Mouse (Mus musculus) kidney, embryonic 16.5 days (tissue): ENCODE results near the gene Usp30. TPM values are rescaled to one million over a fixed set of nuclear protein-coding genes. Genes with fewer than 3 reads are reported as not detected.

Experiments used
- ATAC-seq: fragments of 200-750 bp; cut with Nextera tagmentation; 2 replicates; pipeline ENCODE4 v1.8.0; 2017; ENCODE audit warnings: moderate TSS enrichment; ENCODE audit not compliant: low FRiP score, low TSS enrichment
- H3K27ac ChIP-seq: fragments of 300-500 bp; sonication (generic); 2 replicates; pipeline ENCODE4 v1.5.1; 2014; ENCODE audit warnings: low read length
- H3K27me3 ChIP-seq: fragments of 300-500 bp; sonication (generic); 2 replicates; pipeline ENCODE4 v1.6.1; 2014; ENCODE audit warnings: low read length, control low read depth, mixed read lengths; ENCODE audit not compliant: insufficient read depth
- H3K36me3 ChIP-seq: fragments of 300-500 bp; sonication (generic); 2 replicates; pipeline ENCODE4 v1.6.1; 2014; ENCODE audit warnings: low read length, control low read depth, mixed read lengths; ENCODE audit not compliant: insufficient read depth
- H3K4me1 ChIP-seq: fragments of 300-500 bp; sonication (generic); 2 replicates; pipeline ENCODE4 v1.6.1; 2014; ENCODE audit warnings: low read length, control low read depth, mixed read lengths; ENCODE audit not compliant: insufficient read depth
- H3K4me2 ChIP-seq: fragments of 300-500 bp; sonication (generic); replicated peaks from 2 replicates; pipeline ENCODE4 v1.6.1; 2014; ENCODE audit warnings: low read depth, low read length
- H3K4me3 ChIP-seq: fragments of 300-500 bp; sonication (generic); 2 replicates; pipeline ENCODE4 v1.5.1; 2014; ENCODE audit warnings: mild to moderate bottlenecking, low read length
- H3K9ac ChIP-seq: fragments of 300-500 bp; sonication (generic); replicated peaks from 2 replicates; pipeline ENCODE4 v1.6.1; 2014; ENCODE audit warnings: low read length
- H3K9me3 ChIP-seq: fragments of 300-500 bp; sonication (generic); 2 replicates; pipeline ENCODE4 v1.6.1; 2016; ENCODE audit warnings: low read length, control low read depth
- WGBS: fragments of 180-500 bp; shearing (Covaris S2); extraction: QIAGEN DNeasy Blood & Tissue Kit; methylation state at CpG from one replicate; pipeline ENCODE4 v1.1.7; 2014; 5-methylcytosine and 5-hydroxymethylcytosine counted together
- polyA plus RNA-seq: library from polyadenylated mRNA; unstranded; fragments of >200 nt; fragmentation: Nextera tagmentation; extraction: Ambion mirVana; gene quantifications from 2 replicates; pipeline ENCODE4 v1.2.1, GENCODE M21; 2015

Usp30 gene
- polyA plus RNA-seq, 1 experiment from 2014 or later: 12.0 TPM

DNA sequence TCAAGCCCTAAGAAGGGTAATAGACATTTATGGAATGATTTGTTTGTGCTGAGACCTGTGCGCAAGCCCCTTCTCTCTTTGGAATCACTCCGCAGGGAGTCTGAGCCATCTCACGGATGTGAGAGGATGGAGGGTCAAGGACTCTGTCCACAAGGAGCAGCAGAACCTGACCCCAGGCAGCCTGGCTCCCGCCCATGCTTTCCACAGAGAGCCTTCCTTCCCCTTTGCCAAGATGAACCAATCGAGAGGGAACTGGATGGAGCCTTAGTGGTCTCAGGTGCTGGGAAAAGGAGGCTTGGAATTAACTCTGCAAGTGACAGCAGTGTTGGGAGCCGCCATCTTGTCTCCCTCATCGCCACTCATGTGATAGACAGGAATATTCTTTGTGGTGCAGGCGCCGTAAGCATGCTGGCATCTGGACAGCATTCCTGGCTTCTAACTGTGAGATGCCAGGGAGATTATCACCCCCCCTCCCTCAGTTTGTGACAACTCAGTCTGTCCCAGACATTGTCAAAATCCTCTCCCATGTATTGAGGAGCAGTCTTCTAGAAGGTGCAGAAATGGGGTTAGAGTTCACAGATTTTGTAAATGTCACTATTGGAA lies 8.0 kb upstream of the Usp30 start:
- no peak overlapping the region for H3K27ac ChIP-seq
- no peak for ATAC-seq
- H3K4me1 ChIP-seq: 0 out of 2 replicates have a peak, but pooled peaks cover 3% of the 10 kb centered on the region
- H3K9ac ChIP-seq: no peak overlapping the region
- H3K36me3 ChIP-seq: no peaks in the 10 kb centered on the region
- no peaks in the 10 kb centered on the region for H3K27me3 ChIP-seq
- H3K9me3 ChIP-seq: no peaks in the 10 kb centered on the region
- no peak overlapping the region for H3K4me3 ChIP-seq
- 76% methylated on average over 9 of the region's 9 CpGs for WGBS
- no peak overlapping the region for H3K4me2 ChIP-seq

DNA sequence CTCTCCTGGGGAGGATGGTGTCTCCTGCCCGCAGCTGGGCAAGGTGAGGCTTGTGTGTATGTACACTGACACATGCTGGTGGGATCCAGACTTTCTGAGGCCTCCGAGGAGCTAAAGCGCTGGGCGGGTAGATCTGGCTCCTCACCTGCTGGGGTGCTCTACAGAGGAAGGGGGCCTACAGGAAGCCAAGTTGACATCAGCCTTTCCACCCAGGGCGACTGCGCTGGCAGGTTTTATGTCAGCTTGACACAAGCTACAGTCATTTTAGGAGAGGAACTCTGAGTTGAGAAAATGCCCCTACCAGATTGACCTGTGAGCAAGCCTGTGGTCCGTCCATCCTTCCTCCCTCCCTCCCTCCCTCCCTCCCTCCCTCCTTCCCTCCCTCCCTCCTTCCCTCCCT lies 3.6 kb upstream of the Usp30 start:
- Histone ChIP-seq H3K9me3 (no peaks in the 10 kb centered on the region), H3K4me2 (no peak overlapping the region), H3K4me3 (no peak overlapping the region), H3K27ac (no peak overlapping the region), H3K27me3 (no peaks in the 10 kb centered on the region), H3K9ac (no peak overlapping the region), H3K36me3 (no peaks in the 10 kb centered on the region), H3K4me1 (0 out of 2 replicates have a peak, but pooled peaks cover 3% of the 10 kb centered on the region)
- WGBS: 35% methylated on average over 7 of the region's 7 CpGs
- no peak for ATAC-seq

DNA sequence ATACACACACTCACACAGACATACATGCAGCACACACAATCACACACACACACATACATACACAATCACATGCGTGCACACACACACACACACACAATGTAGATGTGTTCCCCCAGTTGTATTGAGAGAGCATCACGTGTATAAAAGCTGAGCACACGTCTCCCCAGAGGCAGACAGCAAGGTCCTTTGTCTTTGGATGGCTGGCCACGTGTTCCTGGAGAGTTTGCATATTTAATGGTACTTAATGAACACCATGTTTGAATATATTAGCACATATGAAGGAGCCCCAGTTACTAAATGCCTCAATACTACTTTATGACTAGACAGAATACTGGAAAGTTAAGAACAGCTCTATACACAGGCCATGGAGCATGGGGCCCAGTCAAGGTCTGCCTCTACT lies 1.3 kb upstream of the Usp30 start:
- 0 out of 2 replicates have a peak, but pooled peaks cover 3% of the 10 kb centered on the region for H3K4me1 ChIP-seq
- no peaks in the 10 kb centered on the region for H3K27me3 ChIP-seq
- no peaks in the 10 kb centered on the region for H3K9me3 ChIP-seq
- WGBS: 72% methylated on average over 4 of the region's 4 CpGs
- no peaks in the 10 kb centered on the region for H3K36me3 ChIP-seq
- no peak for ATAC-seq
- no peak overlapping the region for H3K4me3 ChIP-seq
- H3K9ac ChIP-seq: no peak overlapping the region
- no peak overlapping the region for H3K4me2 ChIP-seq
- H3K27ac ChIP-seq: no peak overlapping the region

DNA sequence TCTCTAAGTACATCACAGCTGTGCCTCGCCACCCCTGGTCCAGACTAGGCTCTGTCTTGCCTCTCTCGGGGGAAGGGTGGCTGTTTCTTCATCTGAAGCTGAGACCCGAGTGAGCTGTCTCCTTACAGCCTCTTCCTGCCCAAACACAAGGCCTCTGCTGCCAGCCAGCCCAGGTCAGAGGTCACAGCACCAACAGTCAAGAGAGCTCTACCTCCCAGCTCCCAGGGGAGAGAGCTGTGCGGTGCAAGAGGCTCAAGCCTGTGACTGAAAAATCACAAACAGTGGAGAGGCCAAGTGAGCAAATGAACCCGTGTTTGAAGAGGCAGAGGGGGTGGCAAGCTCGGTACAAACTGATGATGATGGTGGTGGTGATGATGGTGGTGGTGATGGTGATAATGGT lies 1.3 kb downstream of the Usp30 start:
- no peak overlapping the region for H3K9ac ChIP-seq

DNA sequence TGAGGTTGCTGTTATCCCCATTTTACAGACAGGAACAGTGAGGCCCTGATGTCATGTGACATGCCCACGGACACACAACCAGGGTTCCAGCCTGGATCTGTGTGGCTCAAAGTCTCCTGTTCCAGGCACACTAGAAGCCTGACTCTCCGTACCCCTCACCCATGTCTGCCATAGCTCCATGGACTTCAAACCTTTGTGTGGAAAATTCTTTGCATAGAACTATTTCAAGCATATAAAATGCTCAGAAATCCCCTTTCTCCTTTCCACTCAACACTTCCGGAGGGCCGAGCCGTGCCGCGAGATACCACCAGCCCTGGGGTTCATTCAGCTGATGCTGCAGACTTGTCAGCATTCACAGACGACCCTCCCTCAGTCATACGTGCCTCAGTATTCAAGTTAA lies 2.3 kb downstream of the Usp30 start:
- no peaks in the 10 kb centered on the region for H3K4me1 ChIP-seq
- no peaks in the 10 kb centered on the region for H3K27me3 ChIP-seq
- H3K4me2 ChIP-seq: no peak overlapping the region
- H3K36me3 ChIP-seq: no peaks in the 10 kb centered on the region
- no peak overlapping the region for H3K27ac ChIP-seq
- peaks cover 3% of the 10 kb centered on the region; the same call in 1 of the 2 replicates for H3K9me3 ChIP-seq
- 83% methylated on average over 9 of the region's 9 CpGs for WGBS
- H3K4me3 ChIP-seq: no peak overlapping the region
- ATAC-seq: no peak
- no peak overlapping the region for H3K9ac ChIP-seq

More for the DNA sequence above, 1.3 kb downstream of the Usp30 start:
- Histone ChIP-seq H3K4me1 (no peaks in the 10 kb centered on the region), H3K27ac (no peak overlapping the region), H3K27me3 (no peaks in the 10 kb centered on the region), H3K36me3 (no peaks in the 10 kb centered on the region), H3K4me2 (no peak overlapping the region), H3K4me3 (no peak overlapping the region), H3K9me3 (peaks cover 3% of the 10 kb centered on the region; the same call in 1 of the 2 replicates)
- WGBS: 37% methylated on average over 6 of the region's 6 CpGs
- ATAC-seq: no peak

DNA sequence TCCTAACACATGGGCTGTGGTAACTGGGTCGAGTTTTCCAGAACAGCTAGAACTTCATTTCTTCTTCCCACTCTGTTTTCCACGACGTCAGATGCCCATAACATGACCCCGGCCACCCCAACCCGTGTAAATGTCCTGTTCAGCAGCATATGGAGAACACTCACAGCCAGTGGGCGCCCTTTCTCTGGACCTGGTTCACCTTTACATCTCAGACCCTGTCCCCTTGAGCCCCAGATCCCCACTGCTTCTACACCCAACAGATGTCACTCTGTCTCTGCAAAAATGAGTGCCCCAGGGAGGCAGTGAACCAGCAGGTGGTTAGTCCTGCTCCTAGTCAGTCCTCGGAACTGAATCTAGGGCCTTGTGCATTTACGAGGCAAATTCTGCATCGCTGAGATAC lies 2.7 kb downstream of the Usp30 start:
- no peaks in the 10 kb centered on the region for H3K4me1 ChIP-seq
- no peaks in the 10 kb centered on the region for H3K36me3 ChIP-seq
- 63% methylated on average over 9 of the region's 9 CpGs for WGBS

DNA sequence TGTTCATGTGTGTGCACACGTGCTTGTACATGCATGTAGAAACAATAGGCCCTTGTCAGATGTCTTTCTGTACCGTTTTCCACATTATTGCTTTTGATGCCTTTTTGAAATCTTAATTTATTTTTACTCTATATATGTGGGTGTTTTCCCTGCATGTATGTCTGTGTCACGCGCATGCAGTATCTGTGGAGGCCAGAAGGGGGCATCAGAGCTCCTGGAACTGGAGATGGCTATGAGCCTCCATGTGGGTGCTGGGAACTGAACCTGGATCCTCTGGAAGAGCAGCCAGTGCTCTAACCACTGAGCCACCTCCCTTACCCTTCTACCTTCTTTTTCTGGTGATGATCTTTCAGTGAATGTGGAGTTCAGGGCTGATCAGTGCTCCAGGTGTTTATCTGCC lies 5.6 kb downstream of the Usp30 start:
- ATAC-seq: no peak
- Histone ChIP-seq H3K4me3 (no peak overlapping the region), H3K36me3 (no peaks in the 10 kb centered on the region), H3K9me3 (peaks cover 3% of the 10 kb centered on the region; the same call in 1 of the 2 replicates), H3K27me3 (no peaks in the 10 kb centered on the region), H3K4me2 (no peak overlapping the region), H3K9ac (no peak overlapping the region), H3K4me1 (no peaks in the 10 kb centered on the region), H3K27ac (no peak overlapping the region)
- 90% methylated on average over 4 of the region's 4 CpGs for WGBS

More for the DNA sequence above, 2.7 kb downstream of the Usp30 start:
- ATAC-seq: no peak
- peaks cover 3% of the 10 kb centered on the region; the same call in 1 of the 2 replicates for H3K9me3 ChIP-seq
- no peak overlapping the region for H3K4me3 ChIP-seq
- H3K9ac ChIP-seq: no peak overlapping the region
- no peak overlapping the region for H3K4me2 ChIP-seq
- H3K27me3 ChIP-seq: no peaks in the 10 kb centered on the region
- no peak overlapping the region for H3K27ac ChIP-seq

DNA sequence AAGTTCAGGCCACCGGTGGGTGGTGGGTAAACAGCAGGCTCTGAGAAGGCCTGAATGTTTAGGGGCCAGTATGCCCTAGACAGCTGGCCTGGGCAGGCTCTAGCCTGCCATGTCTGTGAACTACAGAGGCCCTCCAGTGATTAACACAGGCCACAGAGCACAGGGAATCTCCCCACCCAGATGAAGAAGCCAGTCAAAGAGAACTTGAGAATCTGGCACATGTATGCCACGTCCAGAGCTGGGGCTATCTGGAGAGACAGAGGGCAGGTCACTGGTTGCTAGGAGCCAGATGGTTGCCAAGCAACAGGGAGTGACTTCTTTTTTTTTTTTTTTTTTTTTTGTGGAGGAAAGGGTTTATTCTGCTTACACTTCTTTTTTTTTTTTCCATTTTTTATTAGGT lies 7.0 kb downstream of the Usp30 start:
- no peaks in the 10 kb centered on the region for H3K4me1 ChIP-seq
- H3K27ac ChIP-seq: no peak overlapping the region
- H3K4me3 ChIP-seq: no peak overlapping the region
- 50% methylated on average over 2 of the region's 2 CpGs for WGBS
- no peak for ATAC-seq
- H3K4me2 ChIP-seq: no peak overlapping the region
- peaks cover 3% of the 10 kb centered on the region; the same call in 1 of the 2 replicates for H3K9me3 ChIP-seq
- H3K27me3 ChIP-seq: no peaks in the 10 kb centered on the region
- no peaks in the 10 kb centered on the region for H3K36me3 ChIP-seq
- no peak overlapping the region for H3K9ac ChIP-seq

DNA sequence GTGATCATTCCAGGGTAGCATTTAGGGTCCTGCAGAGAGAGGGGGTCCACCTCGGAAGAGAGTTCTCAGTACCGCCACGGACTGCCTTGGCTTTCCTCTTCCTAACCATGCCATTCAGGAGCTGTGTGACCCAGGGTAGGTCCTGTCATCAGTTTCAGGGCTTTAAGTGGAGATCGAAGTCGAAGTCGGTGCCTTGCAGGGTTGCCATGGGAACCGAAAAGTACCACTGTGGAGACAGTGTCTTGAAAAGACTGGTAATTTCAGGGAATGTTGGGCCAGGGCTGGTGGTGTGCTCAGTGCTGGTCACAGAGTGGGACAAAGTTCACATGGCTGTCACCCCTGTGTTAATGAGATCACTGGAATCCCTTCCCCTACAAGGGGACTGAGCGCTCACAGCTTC lies 11.7 kb downstream of the Usp30 start:
- 69% methylated on average over 8 of the region's 8 CpGs for WGBS
- ATAC-seq: no peak
- no peaks in the 10 kb centered on the region for H3K36me3 ChIP-seq
- H3K27me3 ChIP-seq: no peaks in the 10 kb centered on the region
- H3K27ac ChIP-seq: no peak overlapping the region
- no peaks in the 10 kb centered on the region for H3K4me1 ChIP-seq
- no peak overlapping the region for H3K9ac ChIP-seq
- no peaks in the 10 kb centered on the region for H3K9me3 ChIP-seq
- no peak overlapping the region for H3K4me3 ChIP-seq
- no peak overlapping the region for H3K4me2 ChIP-seq

DNA sequence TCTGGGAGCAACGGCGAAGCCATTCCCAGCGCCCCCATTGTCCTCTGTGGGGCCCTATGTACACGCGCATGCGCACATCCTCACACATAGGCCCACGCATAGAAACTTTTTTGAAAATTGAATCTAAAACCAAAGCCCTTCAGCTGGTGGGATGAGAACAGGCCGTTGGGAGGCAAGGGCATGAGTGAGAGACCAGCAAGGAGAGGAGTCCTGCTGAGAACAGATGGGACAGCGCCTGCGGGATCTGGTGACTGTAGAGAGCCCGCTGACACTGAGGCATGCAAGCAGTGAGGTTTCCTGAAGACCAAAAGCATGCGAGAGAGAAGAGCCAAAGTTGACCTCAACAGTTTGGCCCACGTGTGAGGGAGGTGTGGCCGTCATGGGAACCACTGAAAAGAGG lies 20.2 kb downstream of the Usp30 start:
- no peak for ATAC-seq
- no peak overlapping the region for H3K27ac ChIP-seq
- H3K4me3 ChIP-seq: no peak overlapping the region
- H3K9me3 ChIP-seq: no peaks in the 10 kb centered on the region
- no peaks in the 10 kb centered on the region for H3K4me1 ChIP-seq
- H3K4me2 ChIP-seq: no peak overlapping the region
- H3K9ac ChIP-seq: no peak overlapping the region
- no peaks in the 10 kb centered on the region for H3K36me3 ChIP-seq
- WGBS: 82% methylated on average over 14 of the region's 14 CpGs
- no peaks in the 10 kb centered on the region for H3K27me3 ChIP-seq
